Mouse (Mus musculus) CH12.LX (cell line): ENCODE measurements around the gene 4921507P07Rik. TPM values are rescaled to one million over a fixed set of nuclear protein-coding genes. Genes with fewer than 3 reads are reported as not detected.

Source experiments
- DNase-seq: peaks from one replicate; pipeline ENCODE4 v3.0.0-alpha.2; 2013; ENCODE audit errors: extremely low read depth
- H3K27ac ChIP-seq: 2 replicates; pipeline ENCODE4 v1.5.1; 2012; ENCODE audit warnings: low read depth, mild to moderate bottlenecking, control low read depth, moderate library complexity; ENCODE audit not compliant: insufficient read depth
- H3K27me3 ChIP-seq: replicated peaks from 2 replicates; pipeline ENCODE3; 2012; ENCODE audit warnings: inconsistent platforms
- H3K36me3 ChIP-seq, 2 experiments: replicated peaks in 1 of 2; 2 replicates each; pipeline versions ENCODE3 to v1.6.1; 2012; ENCODE audit warnings: inconsistent platforms in 1 of 2, low read length in 1 of 2, mild to moderate bottlenecking in 1 of 2, mixed read lengths in 1 of 2, moderate library complexity in 1 of 2; ENCODE audit not compliant: control insufficient read depth in 1 of 2, insufficient read depth in 1 of 2
- H3K4me1 ChIP-seq, 2 experiments: 2 replicates each; pipeline ENCODE4 v1.6.1; 2012; ENCODE audit warnings: inconsistent platforms in 1 of 2, moderate library complexity in 1 of 2; ENCODE audit not compliant: insufficient read depth in 2 of 2, control insufficient read depth in 1 of 2
- H3K4me2 ChIP-seq: 2 replicates; pipeline ENCODE4 v1.6.1; 2012; ENCODE audit warnings: low read depth, mild to moderate bottlenecking, control low read depth; ENCODE audit not compliant: poor library complexity, insufficient read depth, severe bottlenecking
- H3K4me3 ChIP-seq, 3 experiments: fragments of 150-350 bp in 1 of 3; sonication (generic) in 1 of 3; replicated peaks in 1 of 3; 2 replicates each; pipeline versions ENCODE3 to v1.5.1; 2011 to 2012; ENCODE audit warnings: low read depth in 2 of 3, low read length in 2 of 3, mild to moderate bottlenecking in 2 of 3, moderate library complexity in 2 of 3, control low read depth in 1 of 3, improper control_type of control experiment in 1 of 3, inconsistent platforms in 1 of 3, mixed read lengths in 1 of 3; ENCODE audit not compliant: poor library complexity in 1 of 3
- H3K79me2 ChIP-seq: replicated peaks from 2 replicates; pipeline ENCODE4 v1.6.1; 2012; ENCODE audit warnings: mild to moderate bottlenecking, moderate library complexity; ENCODE audit not compliant: control insufficient read depth, poor library complexity, insufficient read depth, severe bottlenecking; ENCODE audit errors: extremely low read depth
- H3K9ac ChIP-seq: 2 replicates; pipeline ENCODE4 v1.6.1; 2012; ENCODE audit warnings: low read depth, mild to moderate bottlenecking, control low read depth, moderate library complexity; ENCODE audit not compliant: insufficient read depth
- H3K9me3 ChIP-seq: replicated peaks from 2 replicates; pipeline ENCODE3; 2012; ENCODE audit warnings: low read length, inconsistent platforms, mixed read lengths
- BHLHE40 ChIP-seq: IDR thresholded peaks from 2 replicates; pipeline ENCODE4 v1.6.1; 2011; ENCODE audit warnings: mild to moderate bottlenecking, low read depth, low read length, improper control_type of control experiment
- CHD1 ChIP-seq: IDR thresholded peaks from 2 replicates; pipeline ENCODE4 v1.6.1; 2012; ENCODE audit warnings: low read depth, low read length, improper control_type of control experiment, inconsistent platforms
- CHD2 ChIP-seq: IDR thresholded peaks from 2 replicates; pipeline ENCODE4 v1.6.1; 2011; ENCODE audit warnings: low read length, improper control_type of control experiment
- CTCF ChIP-seq, 2 experiments: IDR thresholded peaks in 1 of 2; conservative IDR thresholded peaks in 1 of 2; 2 replicates each; pipeline ENCODE4 v1.5.1; 2011 to 2012; ENCODE audit warnings: low read depth in 2 of 2, low read length in 2 of 2, improper control_type of control experiment in 1 of 2, inconsistent platforms in 1 of 2, mild to moderate bottlenecking in 1 of 2, moderate library complexity in 1 of 2
- E2F4 ChIP-seq: IDR thresholded peaks from 2 replicates; pipeline ENCODE4 v1.6.1; 2011; ENCODE audit warnings: low read depth, low read length, improper control_type of control experiment; ENCODE audit not compliant: insufficient replicate concordance
- ELF1 ChIP-seq: IDR thresholded peaks from 2 replicates; pipeline ENCODE4 v1.6.1; 2014; ENCODE audit warnings: low read depth, mild to moderate bottlenecking, inconsistent platforms, low read length, improper control_type of control experiment
- EP300 ChIP-seq: IDR thresholded peaks from 2 replicates; pipeline ENCODE4 v1.6.1; 2011; ENCODE audit warnings: low read length, improper control_type of control experiment
- ETS1 ChIP-seq: conservative IDR thresholded peaks from 2 replicates; pipeline ENCODE4 v1.6.1; 2012; ENCODE audit warnings: low read depth, mild to moderate bottlenecking, inconsistent platforms, low read length, improper control_type of control experiment, moderate library complexity
- GABPA ChIP-seq: IDR thresholded peaks from 2 replicates; pipeline ENCODE4 v1.6.1; 2012; ENCODE audit warnings: low read depth, low read length, improper control_type of control experiment, inconsistent platforms; ENCODE audit not compliant: insufficient replicate concordance
- HCFC1 ChIP-seq: IDR thresholded peaks from 2 replicates; pipeline ENCODE4 v1.6.1; 2012; ENCODE audit warnings: low read depth, mild to moderate bottlenecking, inconsistent platforms, low read length, improper control_type of control experiment
- IRF4 ChIP-seq: IDR thresholded peaks from 2 replicates; pipeline ENCODE4 v1.6.1; 2014; ENCODE audit warnings: low read depth, mild to moderate bottlenecking, inconsistent platforms, low read length, improper control_type of control experiment
- JUN ChIP-seq: IDR thresholded peaks from 2 replicates; pipeline ENCODE4 v1.6.1; 2011; ENCODE audit warnings: low read depth, mild to moderate bottlenecking, low read length, improper control_type of control experiment, moderate library complexity; ENCODE audit not compliant: insufficient read depth
- JUND ChIP-seq: conservative IDR thresholded peaks from 2 replicates; pipeline ENCODE4 v1.6.1; 2011; ENCODE audit warnings: low read depth, low read length, improper control_type of control experiment
- KAT2A ChIP-seq: IDR thresholded peaks from 2 replicates; pipeline ENCODE4 v1.6.1; 2012; ENCODE audit warnings: low read length, improper control_type of control experiment, inconsistent platforms; ENCODE audit not compliant: insufficient replicate concordance
- MAFK ChIP-seq: IDR thresholded peaks from 2 replicates; pipeline ENCODE4 v1.6.1; 2011; ENCODE audit warnings: low read length, improper control_type of control experiment; ENCODE audit not compliant: insufficient replicate concordance
- MAX ChIP-seq: IDR thresholded peaks from 2 replicates; pipeline ENCODE4 v1.6.1; 2011; ENCODE audit warnings: low read length, improper control_type of control experiment
- MAZ ChIP-seq: IDR thresholded peaks from 2 replicates; pipeline ENCODE4 v1.6.1; 2012; ENCODE audit warnings: low read depth, mild to moderate bottlenecking, inconsistent platforms, low read length, improper control_type of control experiment, moderate library complexity
- MEF2A ChIP-seq: IDR thresholded peaks from 2 replicates; pipeline ENCODE4 v1.6.1; 2014; ENCODE audit warnings: low read depth, mild to moderate bottlenecking, inconsistent platforms, low read length, improper control_type of control experiment, borderline replicate concordance
- MXI1 ChIP-seq: IDR thresholded peaks from 2 replicates; pipeline ENCODE4 v1.6.1; 2011; ENCODE audit warnings: mild to moderate bottlenecking, low read depth, low read length, improper control_type of control experiment
- MYC ChIP-seq: IDR thresholded peaks from 2 replicates; pipeline ENCODE4 v1.6.1; 2011; ENCODE audit warnings: low read depth, mild to moderate bottlenecking, improper control_type of control experiment, low read length
- NELFE ChIP-seq: IDR thresholded peaks from 2 replicates; pipeline ENCODE4 v1.6.1; 2011; ENCODE audit warnings: low read depth, low read length, improper control_type of control experiment
- NRF1 ChIP-seq: IDR thresholded peaks from 2 replicates; pipeline ENCODE4 v1.6.1; 2014; ENCODE audit warnings: low read depth, mild to moderate bottlenecking, inconsistent platforms, low read length, improper control_type of control experiment, moderate library complexity
- PAX5 ChIP-seq: IDR thresholded peaks from 2 replicates; pipeline ENCODE4 v1.6.1; 2012; ENCODE audit warnings: low read length, inconsistent platforms, mixed read lengths
- POLR2A ChIP-seq: IDR thresholded peaks from 2 replicates; pipeline ENCODE4 v1.6.1; 2011; ENCODE audit warnings: low read depth, mild to moderate bottlenecking, improper control_type of control experiment, low read length
- POLR2AphosphoS2 ChIP-seq: IDR thresholded peaks from 2 replicates; pipeline ENCODE4 v1.6.1; 2011; ENCODE audit warnings: low read depth, low read length, improper control_type of control experiment
- RAD21 ChIP-seq: IDR thresholded peaks from 2 replicates; pipeline ENCODE4 v1.6.1; 2011; ENCODE audit warnings: low read depth, mild to moderate bottlenecking, low read length, improper control_type of control experiment, moderate library complexity
- RCOR1 ChIP-seq: conservative IDR thresholded peaks from 2 replicates; pipeline ENCODE4 v1.6.1; 2012; ENCODE audit warnings: low read depth, mild to moderate bottlenecking, inconsistent platforms, low read length, improper control_type of control experiment
- SIN3A ChIP-seq: IDR thresholded peaks from 2 replicates; pipeline ENCODE4 v1.6.1; 2012; ENCODE audit warnings: low read length, improper control_type of control experiment, inconsistent platforms
- SMC3 ChIP-seq: IDR thresholded peaks from 2 replicates; pipeline ENCODE4 v1.6.1; 2011; ENCODE audit warnings: low read depth, low read length, improper control_type of control experiment
- TBP ChIP-seq: conservative IDR thresholded peaks from 2 replicates; pipeline ENCODE4 v1.6.1; 2011; ENCODE audit warnings: low read depth, low read length, improper control_type of control experiment
- TCF12 ChIP-seq: IDR thresholded peaks from 2 replicates; pipeline ENCODE4 v1.6.1; 2014; ENCODE audit warnings: low read depth, mild to moderate bottlenecking, inconsistent platforms, low read length, improper control_type of control experiment
- UBTF ChIP-seq: IDR thresholded peaks from 2 replicates; pipeline ENCODE4 v1.6.1; 2012; ENCODE audit warnings: low read depth, mild to moderate bottlenecking, inconsistent platforms, low read length, improper control_type of control experiment, moderate library complexity
- USF1 ChIP-seq: IDR thresholded peaks from 2 replicates; pipeline ENCODE4 v1.6.1; 2014; ENCODE audit warnings: low read depth, mild to moderate bottlenecking, inconsistent platforms, low read length, improper control_type of control experiment
- USF2 ChIP-seq: conservative IDR thresholded peaks from 2 replicates; pipeline ENCODE4 v1.6.1; 2011; ENCODE audit warnings: low read depth, low read length, improper control_type of control experiment
- ZC3H11A ChIP-seq: IDR thresholded peaks from 2 replicates; pipeline ENCODE4 v1.6.1; 2012; ENCODE audit warnings: low read depth, mild to moderate bottlenecking, inconsistent platforms, low read length, improper control_type of control experiment
- ZKSCAN1 ChIP-seq: IDR thresholded peaks from 2 replicates; pipeline ENCODE4 v1.6.1; 2012; ENCODE audit warnings: low read depth, inconsistent platforms, low read length, improper control_type of control experiment, borderline replicate concordance
- ZMIZ1 ChIP-seq: IDR thresholded peaks from 2 replicates; pipeline ENCODE4 v1.6.1; 2012; ENCODE audit warnings: low read depth, mild to moderate bottlenecking, inconsistent platforms, low read length, improper control_type of control experiment
- ZNF384 ChIP-seq: IDR thresholded peaks from 2 replicates; pipeline ENCODE4 v1.6.1; 2012; ENCODE audit warnings: low read depth, low read length, improper control_type of control experiment, inconsistent platforms
- dilution Hi-C: fragments of 300-500 bp; cut with MboI; formaldehyde crosslinking; loops from 2 replicates; pipeline ENCODE4 v1.14.3; 2020; ENCODE audit warnings: low sequenced_read_pairs; ENCODE audit not compliant: extremely low pct_unique_long_range_greater_than_20kb, extremely low pct_ligation_motif_present
- in situ Hi-C: fragments of 300-500 bp; cut with MboI; formaldehyde crosslinking; loops from 3 replicates; pipeline ENCODE4 v1.14.3; 2019; ENCODE audit warnings: low sequenced_read_pairs, low pct_ligation_motif_present, low pct_unique_long_range_greater_than_20kb, mixed read lengths
- polyA plus RNA-seq: library from polyadenylated mRNA; unstranded; fragments of >175 nt; gene quantifications from 2 replicates; pipeline ENCODE4 v1.2.1, GENCODE M21; 2012; ENCODE audit warnings: low read depth; ENCODE audit not compliant: insufficient read length
- total RNA-seq, 2 experiments: library from RNA; depleted of rRNA; stranded (reverse); fragments of 300-350 nt in 1 of 2; fragments of >200 nt in 1 of 2; gene quantifications; 2 replicates each; pipeline ENCODE4 v1.2.3; 2012 to 2014

The 4921507P07Rik gene
- not detected in 2 replicates for total RNA-seq (2012; rRNA removed)
- not detected in 2 replicates for total RNA-seq (2014; rRNA removed)
- 0.13 and 0.14 TPM in 2 replicates for polyA plus RNA-seq

- in situ Hi-C loops (no loop called here), dilution Hi-C loops (no loop called here)
- no peaks in the 10 kb centered on the region for H3K79me2 ChIP-seq
- H3K4me2 ChIP-seq = peak within 1 kb of the TSS; percentile 76
- H3K36me3 ChIP-seq = no peaks in the 10 kb centered on the region
- H3K4me3 ChIP-seq = peak within 1 kb of the TSS in 2 of 3 experiments; percentile 53 to 62
- TF ChIP-seq KAT2A = no peak
- no peak for TF ChIP-seq RCOR1
- no peak for TF ChIP-seq TBP
- peak; percentile 27; the same call in 1 of the 2 replicates for TF ChIP-seq IRF4
- TF ChIP-seq MXI1 = peak; percentile 24; the same call in 1 of the 2 replicates
- 0 out of 2 replicates have a peak, but pooled peaks have one; percentile 18 for TF ChIP-seq ELF1
- no peak for TF ChIP-seq TCF12
- no peak for TF ChIP-seq GABPA
- TF ChIP-seq MAX = no peak; the same call in 1 of the 2 replicates
- TF ChIP-seq E2F4 = no peak
- TF ChIP-seq NELFE = no peak
- TF ChIP-seq USF1 = no peak
- no peak for TF ChIP-seq MYC
- TF ChIP-seq PAX5 = no peak
- TF ChIP-seq JUN = no peak
- TF ChIP-seq RAD21 = peak; percentile 54
- TF ChIP-seq NRF1 = no peak
- TF ChIP-seq CHD1 = no peak
- no peak for TF ChIP-seq CHD2
- TF ChIP-seq EP300 = no peak
- TF ChIP-seq SIN3A = no peak
- TF ChIP-seq BHLHE40 = peak; percentile 63
- TF ChIP-seq MEF2A = 0 out of 2 replicates have a peak, but pooled peaks have one; percentile 24
- no peak for TF ChIP-seq ETS1
- TF ChIP-seq MAFK = no peak
- peak; percentile 40 for TF ChIP-seq SMC3
- no peak for TF ChIP-seq POLR2AphosphoS2
- TF ChIP-seq ZMIZ1 = no peak
- peak; percentile 27 to 87; a peak in 3 of 4 replicates for TF ChIP-seq CTCF (conservative IDR thresholded peaks at IDR 0.05 in 1 of 2, IDR thresholded peaks at IDR 0.05 in 1 of 2; ENCODE audit: low read depth in 2 of 2, low read length in 2 of 2)
- no peak for TF ChIP-seq ZNF384
- TF ChIP-seq ZKSCAN1 = no peak
- TF ChIP-seq UBTF = no peak
- peak; percentile 18 for TF ChIP-seq HCFC1
- peak; percentile 71; the same call in 1 of the 2 replicates for TF ChIP-seq MAZ
- TF ChIP-seq USF2 = no peak
- TF ChIP-seq ZC3H11A = no peak
- no peak for TF ChIP-seq JUND
- TF ChIP-seq POLR2A = peak; percentile 57; the same call in 1 of the 2 replicates
- H3K27me3 ChIP-seq = peaks cover 26% of the 10 kb centered on the region
- DNase-seq = peak; percentile 95
- no peak within 1 kb of the TSS for H3K27ac ChIP-seq
- peaks cover 6% of the 10 kb centered on the region for H3K9me3 ChIP-seq
- no peak within 1 kb of the TSS for H3K9ac ChIP-seq
- peaks cover 0 to 11% of the 10 kb centered on the region in 2 experiments; a peak in 2 of 4 replicates for H3K4me1 ChIP-seq
Measured at GRCm38 (mm10) chr6:50596301-50597211, at the start of gene 4921507P07Rik. Gene 4921507P07Rik (minus strand): TSS chr6:50596632.
